Mouse (Mus musculus) erythroblast, embryonic 14.5 days (primary cell): ENCODE results near the gene Pla1a. TPM values are rescaled to one million over a fixed set of nuclear protein-coding genes. Genes with fewer than 3 reads are reported as not detected.
A peak's percentile ranks its signal among the peaks of the same experiment; 100 is the strongest.

Experiments used
- H3K27me3 ChIP-seq: 2 replicates; pipeline ENCODE4 v1.6.1; 2012; ENCODE audit warnings: inconsistent platforms; ENCODE audit not compliant: control insufficient read depth
- H3K36me3 ChIP-seq: 2 replicates; pipeline ENCODE4 v1.6.1; 2012; ENCODE audit warnings: mild to moderate bottlenecking, inconsistent platforms; ENCODE audit not compliant: control insufficient read depth
- H3K4me1 ChIP-seq: 2 replicates; pipeline ENCODE4 v1.6.1; 2012; ENCODE audit warnings: inconsistent platforms; ENCODE audit not compliant: control insufficient read depth
- H3K4me3 ChIP-seq: replicated peaks from 2 replicates; pipeline ENCODE3; 2012; ENCODE audit warnings: moderate library complexity, mild to moderate bottlenecking, inconsistent platforms
- H3K9me3 ChIP-seq: 2 replicates; pipeline ENCODE4 v1.6.1; 2012; ENCODE audit warnings: low read length, inconsistent platforms, mixed read lengths; ENCODE audit not compliant: control insufficient read depth
- GATA1 ChIP-seq: IDR thresholded peaks from 2 replicates; pipeline ENCODE4 v1.6.1; 2012; ENCODE audit warnings: low read length, inconsistent platforms, mixed read lengths
- TAL1 ChIP-seq: IDR thresholded peaks from 3 replicates; pipeline ENCODE4 v1.6.1; 2012; ENCODE audit warnings: low read length, inconsistent platforms, mixed read lengths
- polyA plus RNA-seq: library from polyadenylated mRNA; stranded (reverse); fragments of >175 nt; gene quantifications from 2 replicates; pipeline ENCODE4 v1.2.3, GENCODE M21; 2012

The Pla1a gene
- polyA plus RNA-seq, 1 experiment, result not detected

DNA sequence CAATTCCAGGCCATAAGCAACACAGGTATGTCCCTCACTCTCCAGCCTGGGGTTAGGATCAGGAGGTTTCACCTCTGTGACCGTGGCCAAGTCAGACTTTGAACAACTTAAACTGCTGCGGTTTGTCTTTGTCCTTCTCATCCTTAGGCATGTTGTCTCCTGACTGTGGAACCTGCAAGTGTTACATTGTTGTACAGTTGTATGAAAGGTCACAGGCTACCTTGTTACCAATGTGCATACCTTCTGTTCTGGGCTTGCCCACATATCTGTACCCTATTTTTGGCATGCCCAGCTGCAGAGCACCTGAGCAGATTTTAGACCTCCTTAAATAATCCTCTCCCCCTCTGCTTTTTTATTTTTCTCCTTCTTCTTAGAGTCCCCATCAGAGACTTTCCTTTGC is 73.7 kb downstream of the Pla1a start:
- H3K9me3 ChIP-seq, result no peaks in the 10 kb centered on the region
- TF ChIP-seq GATA1 (no peak), TAL1 (no peak)
- H3K4me3 ChIP-seq, result no peak overlapping the region
- H3K27me3 ChIP-seq, result no peaks in the 10 kb centered on the region
- peaks cover 31% of the 10 kb centered on the region for H3K4me1 ChIP-seq
- H3K36me3 ChIP-seq, result peaks cover 39% of the 10 kb centered on the region

DNA sequence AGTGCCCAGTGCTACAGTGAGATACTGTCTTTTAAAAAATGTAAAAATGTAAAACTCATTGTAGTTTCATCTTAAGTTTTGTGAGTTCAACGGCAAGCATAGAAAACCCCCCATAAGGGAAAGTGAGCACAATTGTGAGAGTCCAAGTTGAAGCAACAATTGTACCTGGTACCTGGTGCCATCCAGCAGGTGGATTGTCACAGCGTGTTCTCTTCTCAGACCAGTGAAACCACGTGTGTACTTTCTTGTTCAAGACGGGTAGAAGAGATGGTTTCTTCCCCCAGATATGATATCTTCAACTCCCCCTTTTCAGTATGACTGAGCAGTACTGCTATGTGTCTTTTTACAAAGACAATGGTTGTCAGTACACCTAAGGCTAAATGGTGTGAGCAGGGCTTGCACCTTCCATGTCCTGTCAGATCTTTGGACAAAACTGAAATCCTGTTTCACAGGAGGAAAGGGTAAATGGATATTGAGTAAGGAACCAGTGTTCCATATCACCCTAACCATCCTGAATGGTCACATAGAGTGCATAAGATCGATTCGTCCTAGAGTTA is 74.6 kb downstream of the Pla1a start:
- TF ChIP-seq GATA1 (no peak), TAL1 (no peak)
- H3K27me3 ChIP-seq, result no peaks in the 10 kb centered on the region
- peaks cover 48% of the 10 kb centered on the region for H3K36me3 ChIP-seq
- H3K9me3 ChIP-seq, result no peaks in the 10 kb centered on the region
- no peak overlapping the region for H3K4me3 ChIP-seq
- H3K4me1 ChIP-seq, result peaks cover 31% of the 10 kb centered on the region

DNA sequence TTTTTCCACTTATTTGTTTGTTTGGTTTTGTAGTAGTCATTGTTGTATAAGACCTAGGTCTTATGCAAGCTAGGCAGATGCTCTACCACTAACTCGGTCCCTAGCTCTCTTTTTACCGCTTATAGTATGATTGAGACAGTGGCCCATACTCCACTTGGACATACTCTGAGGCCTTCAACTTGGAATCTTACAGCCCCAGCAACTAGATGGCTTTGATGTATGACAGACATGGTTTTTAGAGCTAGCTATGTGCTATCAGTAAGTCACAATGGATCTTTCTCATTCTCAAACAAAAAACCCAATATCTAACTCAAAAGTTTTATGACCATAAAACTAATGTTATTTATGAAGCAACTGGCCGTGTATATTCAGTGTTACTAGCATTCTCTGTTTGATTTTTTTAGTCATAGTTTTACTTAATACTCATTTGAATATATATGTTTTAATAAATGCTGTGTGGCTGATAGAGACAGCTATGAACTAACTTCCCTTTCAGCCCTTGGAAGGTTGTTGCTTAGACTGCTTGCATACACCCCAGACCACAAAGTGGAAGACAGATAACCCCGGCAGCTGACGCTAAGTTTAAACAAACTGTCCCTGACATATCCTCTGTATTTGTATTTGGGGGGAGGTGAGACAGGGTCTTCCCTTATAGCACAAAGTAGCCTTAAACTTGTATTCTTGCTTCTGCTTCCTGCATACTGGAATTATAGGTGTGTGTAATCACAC is 78.6 kb downstream of the Pla1a start:
- no peaks in the 10 kb centered on the region for H3K27me3 ChIP-seq
- H3K4me1 ChIP-seq, result peaks cover 42% of the 10 kb centered on the region
- no peak overlapping the region for H3K4me3 ChIP-seq

GRCm38 (mm10) chr16:38353642-38354041 is 79.3 kb downstream of the Pla1a start:
- H3K4me3 ChIP-seq, result no peak overlapping the region
- peaks cover 90% of the 10 kb centered on the region for H3K36me3 ChIP-seq
- no peak for TF ChIP-seq TAL1
- TF ChIP-seq GATA1, result no peak

More for the DNA sequence above, 78.6 kb downstream of the Pla1a start:
- no peak for TF ChIP-seq GATA1
- no peak for TF ChIP-seq TAL1
- H3K9me3 ChIP-seq, result no peaks in the 10 kb centered on the region
- H3K36me3 ChIP-seq, result peaks cover 87% of the 10 kb centered on the region

GRCm38 (mm10) chr16:38352851-38353250 is 80.1 kb downstream of the Pla1a start:
- peaks cover 51% of the 10 kb centered on the region for H3K4me1 ChIP-seq
- peaks cover 93% of the 10 kb centered on the region for H3K36me3 ChIP-seq
- H3K4me3 ChIP-seq, result no peak overlapping the region

More at GRCm38 (mm10) chr16:38353642-38354041, 79.3 kb downstream of the Pla1a start:
- H3K27me3 ChIP-seq, result no peaks in the 10 kb centered on the region
- peaks cover 45% of the 10 kb centered on the region for H3K4me1 ChIP-seq
- no peaks in the 10 kb centered on the region for H3K9me3 ChIP-seq

DNA sequence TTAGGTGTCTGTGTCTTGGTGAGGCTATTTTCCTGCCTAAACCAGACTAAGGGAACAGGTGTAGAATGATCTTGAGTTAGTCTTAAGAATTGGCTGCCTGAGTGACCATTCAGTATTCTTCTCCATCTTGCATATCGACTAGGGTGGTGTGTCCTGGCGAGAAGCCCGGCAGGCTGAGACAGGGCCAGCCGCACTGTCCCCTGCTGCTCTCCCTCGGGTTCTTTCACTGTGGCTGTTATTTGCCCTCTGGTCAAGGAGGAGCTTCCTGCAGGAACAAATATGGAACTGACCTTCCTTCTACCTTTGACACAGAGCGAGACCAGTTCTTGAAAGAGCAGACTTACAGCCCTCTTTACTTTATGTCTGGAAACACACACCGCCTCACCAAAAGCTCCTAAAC is 80.9 kb downstream of the Pla1a start:
- no peak overlapping the region for H3K4me3 ChIP-seq
- H3K4me1 ChIP-seq, result peaks cover 55% of the 10 kb centered on the region
- H3K36me3 ChIP-seq, result peaks cover 87% of the 10 kb centered on the region
- TF ChIP-seq GATA1, result no peak
- no peaks in the 10 kb centered on the region for H3K27me3 ChIP-seq
- no peaks in the 10 kb centered on the region for H3K9me3 ChIP-seq

More at GRCm38 (mm10) chr16:38352851-38353250, 80.1 kb downstream of the Pla1a start:
- Histone ChIP-seq H3K9me3 (no peaks in the 10 kb centered on the region), H3K27me3 (no peaks in the 10 kb centered on the region)
- TF ChIP-seq GATA1 (no peak), TAL1 (no peak)

GRCm38 (mm10) chr16:38350939-38351338 is 82.0 kb downstream of the Pla1a start:
- Histone ChIP-seq H3K4me3 (no peak overlapping the region), H3K27me3 (no peaks in the 10 kb centered on the region), H3K36me3 (peaks cover 76% of the 10 kb centered on the region), H3K4me1 (peaks cover 62% of the 10 kb centered on the region), H3K9me3 (no peaks in the 10 kb centered on the region)
- TF ChIP-seq TAL1, result no peak
- TF ChIP-seq GATA1, result no peak

DNA sequence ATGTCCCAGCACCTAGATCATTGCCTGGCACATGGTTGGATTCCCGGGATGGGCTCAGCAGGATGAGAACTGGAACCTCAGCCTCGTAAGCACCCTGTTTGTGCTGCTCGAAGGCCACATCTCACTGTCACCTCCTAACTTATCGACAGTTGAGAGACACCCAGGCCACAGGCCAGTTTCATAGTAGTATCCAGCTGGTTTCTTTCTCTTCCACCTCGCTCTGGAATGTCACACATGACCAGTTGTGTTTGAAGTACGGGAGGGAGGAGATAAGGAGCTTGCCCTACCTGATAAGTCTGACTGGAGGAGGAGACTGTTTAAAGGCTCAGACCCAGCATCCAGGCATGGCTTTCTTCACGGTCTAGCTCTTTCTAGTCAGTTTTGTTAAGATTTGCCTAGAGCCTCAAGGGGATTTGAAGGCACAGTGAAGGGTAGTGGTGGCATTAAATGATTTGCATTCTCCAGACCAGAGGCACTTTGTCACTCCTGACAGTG is 82.5 kb downstream of the Pla1a start:
- peaks cover 71% of the 10 kb centered on the region for H3K36me3 ChIP-seq
- peak overlapping the region; percentile 45 for H3K4me3 ChIP-seq
- no peaks in the 10 kb centered on the region for H3K9me3 ChIP-seq
- peaks cover 64% of the 10 kb centered on the region for H3K4me1 ChIP-seq
- H3K27me3 ChIP-seq, result no peaks in the 10 kb centered on the region
- TF ChIP-seq TAL1, result no peak
- TF ChIP-seq GATA1, result peak; percentile 85

DNA sequence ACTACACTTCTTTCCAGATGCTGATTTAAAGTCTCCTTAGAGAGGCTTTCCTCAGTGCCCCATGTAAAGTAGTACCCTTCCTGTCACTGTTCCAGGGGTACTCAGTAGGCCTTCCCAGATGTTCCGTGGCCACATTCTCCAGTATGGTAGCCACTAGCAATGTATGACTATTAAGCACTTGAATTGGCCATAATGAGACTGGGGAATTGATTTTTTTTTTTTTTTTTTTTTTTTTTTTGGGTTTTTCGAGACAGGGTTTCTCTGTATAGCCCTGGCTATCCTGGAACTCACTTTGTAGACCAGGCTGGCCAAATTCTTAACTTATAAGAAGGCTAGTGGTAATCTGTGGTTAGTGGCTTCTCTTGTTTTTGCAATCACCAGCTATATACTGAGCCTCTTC is 83.1 kb downstream of the Pla1a start:
- Histone ChIP-seq H3K27me3 (no peaks in the 10 kb centered on the region), H3K36me3 (peaks cover 66% of the 10 kb centered on the region), H3K4me3 (peak overlapping the region; percentile 45), H3K9me3 (no peaks in the 10 kb centered on the region), H3K4me1 (peaks cover 69% of the 10 kb centered on the region)
- TF ChIP-seq TAL1 (no peak), GATA1 (no peak)
